Mouse (Mus musculus) midbrain, embryonic 12.5 days (tissue): ENCODE measurements around the gene Pyroxd1. TPM values are rescaled to one million over a fixed set of nuclear protein-coding genes. Genes with fewer than 3 reads are reported as not detected.

Experiments used
- ATAC-seq: fragments of 200-750 bp; cut with Nextera tagmentation; 2 replicates; pipeline ENCODE4 v1.8.0; 2017; ENCODE audit warnings: low read depth, moderate TSS enrichment, moderate library complexity; ENCODE audit not compliant: low FRiP score
- H3K27ac ChIP-seq: fragments of 300-500 bp; sonication (generic); replicated peaks from 2 replicates; pipeline ENCODE4 v1.5.1; 2016; ENCODE audit warnings: mild to moderate bottlenecking
- H3K27me3 ChIP-seq: fragments of 300-500 bp; sonication (generic); 2 replicates; pipeline ENCODE4 v1.6.1; 2016; ENCODE audit warnings: mild to moderate bottlenecking
- H3K36me3 ChIP-seq: fragments of 300-500 bp; sonication (generic); 2 replicates; pipeline ENCODE4 v1.6.1; 2016
- H3K4me1 ChIP-seq: fragments of 300-500 bp; sonication (generic); 2 replicates; pipeline ENCODE4 v1.6.1; 2016
- H3K4me2 ChIP-seq: fragments of 300-500 bp; sonication (generic); replicated peaks from 2 replicates; pipeline ENCODE4 v1.6.1; 2016; ENCODE audit warnings: mild to moderate bottlenecking, moderate library complexity
- H3K4me3 ChIP-seq: fragments of 300-500 bp; sonication (generic); 2 replicates; pipeline ENCODE4 v1.5.1; 2016; ENCODE audit warnings: mild to moderate bottlenecking
- H3K9ac ChIP-seq: fragments of 300-500 bp; sonication (generic); replicated peaks from 2 replicates; pipeline ENCODE4 v1.6.1; 2016; ENCODE audit warnings: mild to moderate bottlenecking, moderate library complexity
- H3K9me3 ChIP-seq: fragments of 300-500 bp; sonication (generic); 2 replicates; pipeline ENCODE4 v1.6.1; 2016; ENCODE audit warnings: mild to moderate bottlenecking
- WGBS: fragments of 180-500 bp; shearing (Covaris S2); methylation state at CpG from one replicate; pipeline ENCODE4 v1.1.7; 2016; 5-methylcytosine and 5-hydroxymethylcytosine counted together
- polyA plus RNA-seq: library from polyadenylated mRNA; unstranded; fragments of >200 nt; fragmentation: Nextera tagmentation; extraction: Ambion mirVana; gene quantifications from 2 replicates; pipeline ENCODE4 v1.2.1, GENCODE M21; 2016

The Pyroxd1 gene
- polyA plus RNA-seq, 1 experiment from 2014 or later = 25.9 TPM

DNA sequence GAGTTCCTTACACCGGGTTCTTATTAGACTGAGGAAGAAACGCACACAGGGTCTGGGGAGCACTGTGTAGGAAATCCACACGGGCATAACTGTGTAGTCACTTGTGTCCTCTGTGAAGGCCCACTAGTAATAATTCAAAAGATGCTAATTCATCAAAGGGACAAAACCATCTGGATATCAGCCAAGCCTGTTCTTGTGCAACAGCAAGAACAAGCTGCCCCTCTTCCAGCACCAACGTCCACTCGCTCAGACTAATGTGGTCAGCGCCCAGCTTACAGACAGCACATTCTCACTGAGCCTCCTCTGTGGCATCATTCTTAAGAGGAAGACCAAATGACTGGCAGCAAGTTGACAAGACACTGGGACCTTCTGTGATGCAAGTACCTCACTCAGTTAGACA lies 34.5 kb downstream of the Pyroxd1 start:
- Histone ChIP-seq H3K27ac (no peak overlapping the region), H3K27me3 (no peaks in the 10 kb centered on the region), H3K4me1 (no peaks in the 10 kb centered on the region), H3K36me3 (peaks cover 17% of the 10 kb centered on the region), H3K9ac (no peak overlapping the region), H3K4me3 (no peak overlapping the region), H3K9me3 (no peaks in the 10 kb centered on the region), H3K4me2 (no peak overlapping the region)
- ATAC-seq = no peak
- 92% methylated on average over 6 of the region's 6 CpGs for WGBS

DNA sequence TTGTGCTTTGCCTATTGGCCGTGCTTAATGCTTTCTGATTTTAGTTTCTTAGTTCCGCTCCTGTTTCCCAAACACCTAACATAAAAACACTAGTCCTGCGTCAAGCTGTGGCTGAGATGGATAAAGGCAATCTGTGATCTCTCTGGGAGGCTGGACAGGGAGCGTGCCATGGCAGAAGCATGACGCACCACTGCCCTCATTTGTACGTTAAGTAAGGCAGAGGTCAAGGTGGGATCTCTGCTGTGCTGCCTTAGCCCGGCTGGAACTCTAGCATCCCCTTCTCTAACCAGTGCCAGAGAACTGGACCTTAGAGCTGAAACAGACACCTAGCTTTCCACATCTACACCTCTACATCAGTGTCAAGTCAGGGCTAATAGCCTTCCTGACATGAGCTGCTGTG lies 36.2 kb downstream of the Pyroxd1 start:
- 88% methylated on average over 7 of the region's 7 CpGs for WGBS
- ATAC-seq = no peak

DNA sequence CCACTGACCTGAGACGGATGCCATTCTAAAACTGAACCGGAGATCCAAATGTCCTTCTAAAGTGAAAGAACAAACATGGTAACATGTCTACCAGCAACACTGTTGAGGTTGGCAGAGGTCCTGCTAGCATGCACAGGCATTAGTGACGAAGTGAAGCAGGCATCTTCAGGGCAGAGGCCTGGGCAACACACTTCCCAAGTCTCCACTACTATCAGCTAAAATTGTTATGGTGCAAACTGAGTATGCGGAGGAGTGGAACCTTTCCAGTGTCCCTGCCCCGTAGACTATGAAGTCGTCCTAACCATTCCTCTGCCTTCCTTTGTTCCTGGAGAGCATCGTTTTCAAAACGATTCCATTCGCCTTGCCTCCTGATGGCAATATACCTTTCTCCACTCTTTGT lies 39.1 kb downstream of the Pyroxd1 start:
- H3K27ac ChIP-seq = no peak overlapping the region
- no peaks in the 10 kb centered on the region for H3K27me3 ChIP-seq
- H3K4me2 ChIP-seq = no peak overlapping the region
- H3K9ac ChIP-seq = no peak overlapping the region
- ATAC-seq = no peak
- H3K4me1 ChIP-seq = peaks cover 20% of the 10 kb centered on the region
- H3K9me3 ChIP-seq = no peaks in the 10 kb centered on the region
- WGBS = 91% methylated on average over 9 of the region's 9 CpGs
- H3K4me3 ChIP-seq = no peak overlapping the region
- no peaks in the 10 kb centered on the region for H3K36me3 ChIP-seq

More for the DNA sequence above, 36.2 kb downstream of the Pyroxd1 start:
- Histone ChIP-seq H3K4me2 (no peak overlapping the region), H3K9ac (no peak overlapping the region), H3K4me3 (no peak overlapping the region), H3K36me3 (peaks cover 1% of the 10 kb centered on the region), H3K27ac (no peak overlapping the region), H3K9me3 (no peaks in the 10 kb centered on the region), H3K27me3 (no peaks in the 10 kb centered on the region), H3K4me1 (peaks cover 5% of the 10 kb centered on the region; the same call in 1 of the 2 replicates)

DNA sequence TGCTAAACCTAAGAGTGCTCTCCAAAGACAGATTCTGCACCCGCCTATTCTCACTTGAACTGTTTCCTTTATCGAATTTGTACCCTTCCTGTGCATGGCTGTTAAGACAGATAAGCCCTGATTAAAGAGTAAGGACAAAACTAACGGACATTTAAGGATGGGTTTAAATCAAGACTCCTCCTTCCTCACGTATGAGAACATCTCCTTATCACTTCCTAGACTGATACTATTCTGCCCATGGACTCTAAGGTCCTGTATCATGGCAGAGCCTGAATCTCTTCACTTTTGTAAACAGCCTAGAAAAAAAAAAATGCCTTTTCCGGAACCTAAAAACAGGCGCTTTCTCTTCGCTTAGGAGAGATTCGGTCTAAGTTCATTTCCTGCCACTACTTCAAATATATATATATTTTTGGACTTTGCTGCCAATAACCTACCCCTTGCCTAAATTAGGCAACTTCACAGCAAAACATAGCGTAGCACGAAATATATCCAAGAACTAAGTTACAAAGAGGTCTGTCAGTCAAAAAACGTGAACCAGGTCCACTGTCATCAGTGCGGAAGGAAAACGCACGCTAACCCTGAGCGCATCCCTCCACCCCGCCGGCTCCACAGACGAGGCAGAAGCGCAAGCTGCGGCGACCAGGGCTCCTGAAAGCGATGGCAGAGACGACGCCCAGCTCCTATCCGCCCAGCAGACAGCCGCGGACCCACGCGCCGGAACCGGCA lies 41.0 kb downstream of the Pyroxd1 start:
- Histone ChIP-seq H3K4me1 (peaks cover 20% of the 10 kb centered on the region), H3K27me3 (no peaks in the 10 kb centered on the region), H3K9me3 (no peaks in the 10 kb centered on the region), H3K4me2 (peak overlapping the region; percentile 79), H3K4me3 (peak overlapping the region; percentile 99), H3K36me3 (0 out of 2 replicates have a peak, but pooled peaks cover 3% of the 10 kb centered on the region), H3K9ac (peak overlapping the region; percentile 54; the same call in 1 of the 2 replicates), H3K27ac (no peak overlapping the region)
- peak; percentile 84 for ATAC-seq
- WGBS = 6% methylated on average over 31 of the region's 31 CpGs

DNA sequence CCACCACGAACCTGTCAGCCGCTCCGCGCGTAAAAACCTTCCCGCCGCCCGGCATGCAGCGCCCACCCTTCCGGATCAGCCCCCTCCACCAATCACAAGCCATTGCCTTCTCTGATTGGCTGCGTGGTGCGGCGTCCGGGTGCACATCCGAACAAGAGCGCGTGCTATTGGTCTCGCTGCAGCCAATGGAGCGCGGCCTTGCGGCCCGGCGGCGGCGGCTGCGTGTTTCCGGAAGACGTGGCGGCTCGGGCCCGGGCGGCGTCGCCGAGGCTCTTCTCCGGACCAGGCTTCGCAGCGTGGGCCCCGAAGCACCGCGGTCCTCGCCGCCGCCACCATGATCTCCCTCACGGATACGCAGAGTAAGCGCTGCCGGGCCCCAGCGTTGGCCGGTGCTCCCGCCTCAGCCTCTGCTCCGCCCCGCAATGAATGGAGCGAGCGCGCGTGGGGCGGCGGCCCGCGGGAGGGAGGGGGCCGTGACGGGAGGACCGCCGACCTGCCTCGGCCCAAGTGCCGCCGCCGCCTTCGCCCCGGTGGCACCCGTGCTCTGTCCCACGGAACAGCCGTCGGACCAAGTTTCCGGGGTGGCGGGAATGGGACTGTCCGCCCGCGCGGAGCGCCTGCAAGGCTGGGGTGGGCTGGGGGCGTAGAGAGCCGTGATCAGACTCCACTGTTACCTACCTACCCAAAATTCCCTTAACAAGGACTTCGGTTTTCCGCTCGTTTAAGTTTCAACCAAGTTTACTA lies 41.7 kb downstream of the Pyroxd1 start, which contains the start of the genes Recql and Golt1b:
TSS of gene Recql (minus strand) at position 77 of the 744 bp plus-strand sequence.
TSS of gene Golt1b (plus strand) at position 211 of the 744 bp plus-strand sequence.
- Histone ChIP-seq H3K9ac (peak within 1 kb of the TSS; percentile 88), H3K27ac (no peak within 1 kb of the TSS), H3K4me3 (peak within 1 kb of the TSS; percentile 99), H3K4me1 (peaks cover 20% of the 10 kb centered on the region), H3K36me3 (0 out of 2 replicates have a peak, but pooled peaks cover 3% of the 10 kb centered on the region), H3K27me3 (no peaks in the 10 kb centered on the region), H3K9me3 (no peaks in the 10 kb centered on the region), H3K4me2 (peak within 1 kb of the TSS; percentile 79)
- under 1% methylated on average over 79 of the region's 87 CpGs for WGBS
- peak; percentile 100 for ATAC-seq

DNA sequence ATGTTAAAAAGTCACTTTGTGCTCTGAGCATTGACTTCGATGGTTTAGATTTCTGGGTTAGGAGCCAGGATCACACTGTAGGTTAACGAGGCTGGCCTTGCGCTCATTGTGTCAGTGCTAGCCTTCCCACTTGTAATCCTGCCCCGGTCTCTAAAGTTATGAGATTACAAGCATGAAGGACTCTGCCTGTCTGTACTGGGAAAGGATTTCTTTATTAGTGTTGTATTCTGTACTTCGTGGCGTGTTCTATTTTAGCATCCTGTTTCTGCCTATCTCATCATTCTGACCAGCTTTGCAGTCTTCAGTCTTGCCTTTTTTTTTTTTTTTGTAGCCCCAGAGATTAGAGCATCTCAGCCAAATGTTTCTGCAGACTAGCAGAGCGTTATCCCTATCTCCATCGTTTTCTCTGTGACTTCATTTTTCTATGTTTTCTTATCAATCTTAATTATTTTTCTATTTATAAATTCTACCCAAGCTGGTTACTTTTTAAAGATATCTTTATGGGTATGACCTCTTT lies 42.4 kb downstream of the Pyroxd1 start:
- Histone ChIP-seq H3K9me3 (no peaks in the 10 kb centered on the region), H3K4me3 (peak overlapping the region; percentile 99), H3K36me3 (0 out of 2 replicates have a peak, but pooled peaks cover 3% of the 10 kb centered on the region), H3K27ac (no peak overlapping the region), H3K9ac (peak overlapping the region; percentile 88), H3K4me1 (peaks cover 20% of the 10 kb centered on the region), H3K27me3 (no peaks in the 10 kb centered on the region), H3K4me2 (peak overlapping the region; percentile 79)
- 24% methylated on average over 8 of the region's 8 CpGs for WGBS
- no peak for ATAC-seq

DNA sequence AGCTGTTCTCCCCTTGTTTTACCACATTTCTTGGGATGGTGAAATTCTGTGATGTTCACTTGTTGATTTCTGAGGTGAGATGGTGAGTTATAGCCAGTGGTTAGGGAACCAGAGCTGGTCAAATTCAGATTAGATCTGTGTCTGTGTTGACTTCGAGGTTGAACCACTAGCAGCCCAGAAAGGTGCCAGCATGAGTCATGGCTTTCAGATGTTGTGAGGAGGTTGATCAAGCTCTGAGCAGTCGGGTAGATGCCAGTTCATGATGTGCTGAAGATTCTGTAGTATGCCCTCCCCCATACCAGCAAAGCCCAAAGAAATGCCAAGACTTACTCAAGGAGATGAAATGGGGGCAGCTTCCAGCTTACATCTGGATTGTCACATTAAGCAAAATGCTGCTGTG lies 43.6 kb downstream of the Pyroxd1 start:
- ATAC-seq = no peak
- no peak overlapping the region for H3K27ac ChIP-seq
- no peaks in the 10 kb centered on the region for H3K9me3 ChIP-seq
- no peak overlapping the region for H3K9ac ChIP-seq
- H3K27me3 ChIP-seq = no peaks in the 10 kb centered on the region
- H3K4me1 ChIP-seq = peaks cover 20% of the 10 kb centered on the region
- H3K36me3 ChIP-seq = peaks cover 9% of the 10 kb centered on the region; the same call in 1 of the 2 replicates
- H3K4me3 ChIP-seq = no peak overlapping the region
- H3K4me2 ChIP-seq = no peak overlapping the region
- WGBS = 90% methylated on average over 2 of the region's 2 CpGs

DNA sequence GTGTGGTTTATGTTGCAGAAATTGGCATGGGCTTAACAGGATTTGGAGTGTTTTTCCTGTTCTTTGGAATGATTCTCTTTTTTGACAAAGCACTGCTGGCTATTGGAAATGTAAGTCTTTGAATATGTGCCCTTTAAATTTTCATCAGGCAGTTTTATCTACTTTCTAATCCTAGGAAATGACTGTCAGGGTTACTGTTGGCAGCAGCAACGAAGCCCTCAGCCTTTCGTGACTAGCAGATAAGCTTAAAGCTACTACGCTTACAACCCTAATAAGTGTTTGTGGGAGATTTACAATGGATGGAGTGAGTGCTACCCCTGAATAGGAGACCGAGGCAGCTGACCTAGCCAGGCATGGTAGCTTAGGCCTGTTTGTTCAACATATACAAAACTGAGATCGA lies 46.9 kb downstream of the Pyroxd1 start:
- Histone ChIP-seq H3K9me3 (no peaks in the 10 kb centered on the region), H3K4me3 (no peak overlapping the region), H3K4me1 (peaks cover 15% of the 10 kb centered on the region), H3K9ac (no peak overlapping the region), H3K36me3 (peaks cover 34% of the 10 kb centered on the region), H3K4me2 (no peak overlapping the region), H3K27ac (no peak overlapping the region), H3K27me3 (no peaks in the 10 kb centered on the region)
- ATAC-seq = no peak
- 92% methylated on average over 5 of the region's 5 CpGs for WGBS

DNA sequence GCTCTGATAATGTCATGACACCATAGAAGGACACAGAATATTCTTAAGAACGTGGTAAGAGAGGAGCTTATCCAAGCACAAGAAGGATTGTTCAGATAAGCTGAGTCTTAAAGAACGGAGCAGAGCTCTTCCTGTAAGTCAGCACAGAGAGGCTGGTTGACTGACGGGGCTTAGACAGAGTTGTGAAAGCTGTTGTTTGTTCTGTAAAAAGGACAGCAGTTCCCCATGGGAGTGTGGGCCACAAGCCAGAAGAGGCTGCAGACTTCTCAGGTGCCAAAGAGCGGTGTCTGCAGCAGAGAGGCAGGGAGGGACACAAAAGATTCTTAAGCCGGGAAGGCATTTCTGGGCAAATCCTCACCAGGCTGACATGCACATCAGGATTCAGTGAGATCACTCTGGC lies 49.2 kb downstream of the Pyroxd1 start:
- Histone ChIP-seq H3K4me3 (no peak overlapping the region), H3K36me3 (peaks cover 34% of the 10 kb centered on the region), H3K9me3 (no peaks in the 10 kb centered on the region), H3K27me3 (no peaks in the 10 kb centered on the region), H3K4me2 (no peak overlapping the region), H3K9ac (no peak overlapping the region), H3K4me1 (no peaks in the 10 kb centered on the region), H3K27ac (no peak overlapping the region)
- no peak for ATAC-seq
- 83% methylated on average over 5 of the region's 5 CpGs for WGBS

DNA sequence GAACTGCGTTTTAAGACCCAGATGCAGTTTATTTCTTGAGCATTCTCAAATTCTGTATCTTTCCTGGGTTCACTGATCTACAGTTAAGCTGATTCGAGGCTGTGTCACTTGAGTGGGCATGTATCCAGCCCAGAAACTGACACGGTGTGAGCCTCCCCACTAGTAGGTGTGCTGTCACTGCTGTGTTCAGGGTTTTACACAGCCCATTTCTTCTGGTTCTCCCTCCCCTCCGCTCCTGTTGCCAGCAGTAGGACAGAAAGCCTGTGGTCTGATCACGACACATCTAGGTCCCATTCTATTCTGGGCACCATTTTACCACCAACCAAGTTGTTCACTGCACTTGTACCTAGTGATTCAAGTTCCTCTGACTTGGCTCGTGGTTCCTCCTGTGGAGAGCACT lies 50.3 kb downstream of the Pyroxd1 start:
- no peak for ATAC-seq
- H3K9me3 ChIP-seq = no peaks in the 10 kb centered on the region
- no peak overlapping the region for H3K4me3 ChIP-seq
- peaks cover 39% of the 10 kb centered on the region for H3K36me3 ChIP-seq
- no peak overlapping the region for H3K9ac ChIP-seq
- no peaks in the 10 kb centered on the region for H3K27me3 ChIP-seq
- no peaks in the 10 kb centered on the region for H3K4me1 ChIP-seq
- no peak overlapping the region for H3K4me2 ChIP-seq
- H3K27ac ChIP-seq = no peak overlapping the region
- WGBS = 94% methylated on average over 6 of the region's 6 CpGs

DNA sequence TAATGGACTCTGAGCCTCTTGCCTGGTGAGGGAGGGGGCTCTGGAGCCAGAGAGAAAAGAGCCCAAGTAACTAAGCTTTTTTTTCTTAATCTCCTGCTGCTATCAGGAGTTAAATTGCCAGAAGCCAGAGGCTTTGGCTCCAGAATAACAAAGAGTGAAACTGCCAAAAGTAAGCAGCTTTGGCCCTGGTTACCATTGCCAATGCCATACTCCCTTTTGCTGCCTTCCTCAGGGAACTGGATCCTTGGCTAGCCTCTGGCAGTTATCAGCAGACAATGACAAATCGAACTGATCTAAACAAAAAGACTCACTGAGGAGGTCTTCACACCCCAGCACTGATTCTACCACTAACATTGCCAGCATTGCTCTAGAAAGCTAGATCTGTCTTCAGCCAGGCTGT lies 65.7 kb downstream of the Pyroxd1 start:
- WGBS = 10% methylated on average over 1 of the region's 1 CpGs
- Histone ChIP-seq H3K4me3 (no peak overlapping the region), H3K4me2 (no peak overlapping the region), H3K4me1 (peaks cover 10% of the 10 kb centered on the region), H3K27ac (no peak overlapping the region), H3K36me3 (no peaks in the 10 kb centered on the region), H3K9me3 (no peaks in the 10 kb centered on the region), H3K27me3 (peaks cover 35% of the 10 kb centered on the region), H3K9ac (no peak overlapping the region)
- ATAC-seq = no peak
